Comparison of ENCODE assay signal across 8 mouse cellular contexts in the genomic region with DNA sequence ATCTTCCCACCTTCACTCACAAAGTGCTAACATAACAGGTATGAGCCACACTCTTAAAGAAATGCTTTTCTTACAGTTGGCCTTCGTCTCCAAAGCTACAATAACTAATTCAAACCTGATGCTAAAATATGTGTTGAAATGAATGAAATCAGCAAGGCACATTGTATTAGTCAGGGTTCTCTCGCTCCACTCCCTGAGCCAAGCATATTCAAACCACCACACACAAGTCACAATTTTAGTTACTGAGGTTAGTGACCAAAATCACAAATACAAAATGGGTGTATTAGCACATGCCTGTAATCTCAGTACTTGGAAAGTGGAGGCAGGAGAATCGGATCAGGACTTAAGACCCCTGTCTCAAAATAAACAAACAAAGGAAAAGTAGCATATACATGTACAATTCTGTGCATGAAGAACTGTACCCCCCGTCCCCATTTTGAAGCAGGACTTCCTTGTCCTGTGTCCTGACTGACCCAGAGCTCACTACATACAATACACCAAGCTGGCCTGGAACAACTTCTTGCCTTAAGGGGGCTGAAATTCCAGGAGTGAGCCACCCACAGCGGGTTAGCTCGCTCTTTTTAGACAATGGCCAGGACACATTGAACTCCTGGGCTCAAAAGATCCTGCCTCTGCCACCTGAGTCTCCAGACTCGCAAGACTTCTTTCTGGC. TPM values are rescaled to one million over a fixed set of nuclear protein-coding genes. Genes with fewer than 3 reads are reported as not detected.
DNase-seq lines count a peak whose midpoint lies in the region; ATAC-seq and TF ChIP-seq lines count a peak whose summit lies in the region.

No protein-coding gene starts in this region.

- H3K9me3 ChIP-seq in hindbrain, embryonic 13.5 days: no peaks in the 10 kb centered on the region
- H3K9me3 ChIP-seq in midbrain, embryonic 14.5 days (ENCODE audit: control insufficient read depth, low read length): no peaks in the 10 kb centered on the region

- peak overlapping the region; percentile 91 for H3K27ac ChIP-seq in hindbrain, embryonic 13.5 days
- H3K27ac ChIP-seq in midbrain, embryonic 14.5 days (replicated peaks; ENCODE audit: low read depth, low read length): peak overlapping the region; percentile 91

- no peak for TF ChIP-seq POLR2A in lung, adult 2 months (IDR thresholded peaks at IDR 0.05; ENCODE audit: borderline replicate concordance, extremely low read depth, low read depth, low read length)
- TF ChIP-seq POLR2A in brain, embryonic 14.5 days (IDR thresholded peaks at IDR 0.05; ENCODE audit: borderline replicate concordance, extremely low read depth, insufficient read depth, insufficient read length, poor library complexity, severe bottlenecking): no peak

- H3K27me3 ChIP-seq in hindbrain, embryonic 13.5 days: no peaks in the 10 kb centered on the region
- no peaks in the 10 kb centered on the region for H3K27me3 ChIP-seq in midbrain, embryonic 14.5 days (ENCODE audit: control insufficient read depth, insufficient read depth, low read length)

- TF ChIP-seq CTCF in lung, adult 2 months (IDR thresholded peaks at IDR 0.05; ENCODE audit: insufficient read depth, low read length): no peak
- TF ChIP-seq CTCF in brain, embryonic 14.5 days (IDR thresholded peaks at IDR 0.05; ENCODE audit: borderline replicate concordance, extremely low read depth, insufficient read depth, insufficient read length): no peak

- ATAC-seq in hindbrain, embryonic 13.5 days (ENCODE audit: low FRiP score): peak; percentile 22; the same call in 1 of the 2 replicates
- ATAC-seq in midbrain, embryonic 14.5 days (ENCODE audit: low FRiP score, low TSS enrichment): peak; percentile 31

- H3K9ac ChIP-seq in hindbrain, embryonic 13.5 days: peak overlapping the region; percentile 95
- H3K9ac ChIP-seq in midbrain, embryonic 14.5 days (replicated peaks; ENCODE audit: low read length): peak overlapping the region; percentile 95

- WGBS in lung, adult 2 months: 19% methylated on average over 7 of the region's 7 CpGs
- 28% methylated on average over 7 of the region's 7 CpGs for WGBS in hindbrain, embryonic 13.5 days
- WGBS in midbrain, embryonic 14.5 days: 27% methylated on average over 7 of the region's 7 CpGs

- peak overlapping the region; percentile 73 for H3K4me2 ChIP-seq in hindbrain, embryonic 13.5 days
- peak overlapping the region; percentile 88 for H3K4me2 ChIP-seq in midbrain, embryonic 14.5 days (ENCODE audit: low read length)

- peaks cover 18% of the 10 kb centered on the region for H3K36me3 ChIP-seq in hindbrain, embryonic 13.5 days
- H3K36me3 ChIP-seq in midbrain, embryonic 14.5 days (ENCODE audit: control insufficient read depth, insufficient read depth, low read length): peaks cover 22% of the 10 kb centered on the region

- peaks cover 12% of the 10 kb centered on the region for H3K4me1 ChIP-seq in lung, adult 2 months (ENCODE audit: control insufficient read depth, insufficient read depth, low read length)
- H3K4me1 ChIP-seq in hindbrain, embryonic 13.5 days (replicated peaks): peaks cover 41% of the 10 kb centered on the region
- H3K4me1 ChIP-seq in midbrain, embryonic 14.5 days (ENCODE audit: control insufficient read depth, insufficient read depth, low read length): peaks cover 25% of the 10 kb centered on the region

- intact Hi-C loops in left cerebral cortex, postnatal 25 days (cut with DNase I): loop anchor here (5.0 kb wide), 2 partner anchors 49 to 146 kb away; no protein-coding TSS in a partner anchor

- peak overlapping the region; percentile 71 for H3K4me3 ChIP-seq in lung, adult 2 months (replicated peaks; ENCODE audit: extremely low read depth, low read depth, low read length)
- H3K4me3 ChIP-seq in hindbrain, embryonic 13.5 days: peak overlapping the region; percentile 66
- peak overlapping the region; percentile 60 for H3K4me3 ChIP-seq in midbrain, embryonic 14.5 days (replicated peaks; ENCODE audit: low read depth, low read length)

- DNase-seq in lung, adult 2 months: no peak
- no peak for DNase-seq in lung, postnatal 25 days (ENCODE audit: low spot score)
- DNase-seq in brain, embryonic 14.5 days (ENCODE audit: low read depth): peak; percentile 63
- no peak for DNase-seq in midbrain, embryonic 14.5 days
- DNase-seq in left cerebral cortex, postnatal 25 days (ENCODE audit: low spot score in 2 of 2): no peak
- no peak for DNase-seq in thymus, postnatal 10 days (ENCODE audit: low spot score in 2 of 2)
- no peak for DNase-seq in adrenal gland, adult (ENCODE audit: inconsistent age in 2 of 2, low spot score in 1 of 2)

RNA-seq across cellular contexts. Expression of gene Ndufs3, which starts 12.1 kb away (rescaled TPM):
- 70.9 and 115 TPM in 2 replicates for polyA plus RNA-seq in lung, adult 2 months (2012; rRNA removed)
- 144 and 185 TPM in 2 replicates for polyA plus RNA-seq in brain, embryonic 14.5 days (2012; rRNA removed)
- polyA plus RNA-seq in hindbrain, embryonic 13.5 days (2015; fragmentation: Nextera tagmentation; extraction: Ambion mirVana): 212 and 215 TPM in 2 replicates
- 212 and 214 TPM in 2 replicates for polyA plus RNA-seq in midbrain, embryonic 14.5 days (2014; fragmentation: Nextera tagmentation; extraction: Ambion mirVana)
- total RNA-seq in left cerebral cortex, postnatal 25 days (2021): 100 to 1,000 TPM; 234 to 246 TPM

RNA-seq across cellular contexts. Expression of gene Kbtbd4, which starts 12.2 kb away (rescaled TPM):
- 10.4 and 15.6 TPM in 2 replicates for polyA plus RNA-seq in lung, adult 2 months (2012; rRNA removed)
- 42.3 and 44.8 TPM in 2 replicates for polyA plus RNA-seq in brain, embryonic 14.5 days (2012; rRNA removed)
- 56.2 and 61.6 TPM in 2 replicates for polyA plus RNA-seq in hindbrain, embryonic 13.5 days (2015; fragmentation: Nextera tagmentation; extraction: Ambion mirVana)
- 48.6 and 55.2 TPM in 2 replicates for polyA plus RNA-seq in midbrain, embryonic 14.5 days (2014; fragmentation: Nextera tagmentation; extraction: Ambion mirVana)
- 10 to 100 TPM; 40.1 to 43.1 TPM for total RNA-seq in left cerebral cortex, postnatal 25 days (2021)

RNA-seq across cellular contexts. Expression of gene Celf1, which starts 23.5 kb away (rescaled TPM):
- polyA plus RNA-seq in lung, adult 2 months (2012; rRNA removed): 31.1 and 36.2 TPM in 2 replicates
- polyA plus RNA-seq in brain, embryonic 14.5 days (2012; rRNA removed): 119 and 130 TPM in 2 replicates
- 108 and 121 TPM in 2 replicates for polyA plus RNA-seq in hindbrain, embryonic 13.5 days (2015; fragmentation: Nextera tagmentation; extraction: Ambion mirVana)
- polyA plus RNA-seq in midbrain, embryonic 14.5 days (2014; fragmentation: Nextera tagmentation; extraction: Ambion mirVana): 83.9 and 95.3 TPM in 2 replicates
- 100 to 1,000 TPM; 151 to 155 TPM for total RNA-seq in left cerebral cortex, postnatal 25 days (2021)

RNA-seq across cellular contexts. Expression of gene C1qtnf4, which starts 31.0 kb away (rescaled TPM):
- 4.9 and 6.6 TPM in 2 replicates for polyA plus RNA-seq in lung, adult 2 months (2012; rRNA removed)
- 165 and 182 TPM in 2 replicates for polyA plus RNA-seq in brain, embryonic 14.5 days (2012; rRNA removed)
- polyA plus RNA-seq in hindbrain, embryonic 13.5 days (2015; fragmentation: Nextera tagmentation; extraction: Ambion mirVana): 31.2 and 46.2 TPM in 2 replicates
- 95.3 and 152 TPM in 2 replicates for polyA plus RNA-seq in midbrain, embryonic 14.5 days (2014; fragmentation: Nextera tagmentation; extraction: Ambion mirVana)
- 100 to 1,000 TPM; 274 to 275 TPM for total RNA-seq in left cerebral cortex, postnatal 25 days (2021)
